Mouse (Mus musculus) forebrain, embryonic 12.5 days (tissue): ENCODE measurements at regions not wholly inside any gene's neighbourhood (a gene's known extent, or its start where the extent isn't known, plus 50 kb on each side); places are given as distances from the start of the nearest gene placed in this dataset.
"Not testable (repeated sequence)": the region's sequence is repeated elsewhere in the genome, so short reads cannot be mapped to it uniquely, and the experiment has no call there.

Experiments used
- ATAC-seq: fragments of 200-750 bp; cut with Nextera tagmentation; 2 replicates; pipeline ENCODE4 v1.8.0; 2017; ENCODE audit warnings: moderate TSS enrichment; ENCODE audit not compliant: low FRiP score
- H3K27ac ChIP-seq: fragments of 300-500 bp; sonication (generic); 2 replicates; pipeline ENCODE4 v1.5.1; 2016; ENCODE audit warnings: mild to moderate bottlenecking
- H3K27me3 ChIP-seq: fragments of 300-500 bp; sonication (generic); 2 replicates; pipeline ENCODE4 v1.6.1; 2016; ENCODE audit warnings: mild to moderate bottlenecking
- H3K36me3 ChIP-seq: fragments of 300-500 bp; sonication (generic); replicated peaks from 2 replicates; pipeline ENCODE4 v1.6.1; 2016; ENCODE audit warnings: mild to moderate bottlenecking
- H3K4me1 ChIP-seq: fragments of 300-500 bp; sonication (generic); 2 replicates; pipeline ENCODE4 v1.6.1; 2016
- H3K4me2 ChIP-seq: fragments of 300-500 bp; sonication (generic); 2 replicates; pipeline ENCODE4 v1.6.1; 2016; ENCODE audit warnings: mild to moderate bottlenecking, moderate library complexity
- H3K4me3 ChIP-seq: fragments of 300-500 bp; sonication (generic); replicated peaks from 2 replicates; pipeline ENCODE4 v1.5.1; 2016; ENCODE audit warnings: mild to moderate bottlenecking
- H3K9ac ChIP-seq: fragments of 300-500 bp; sonication (generic); 2 replicates; pipeline ENCODE4 v1.6.1; 2016; ENCODE audit warnings: mild to moderate bottlenecking
- H3K9me3 ChIP-seq: fragments of 300-500 bp; sonication (generic); 2 replicates; pipeline ENCODE4 v1.6.1; 2016
- WGBS: fragments of 180-500 bp; shearing (Covaris S2); methylation state at CpG from one replicate; pipeline ENCODE4 v1.1.7; 2016; 5-methylcytosine and 5-hydroxymethylcytosine counted together

- Histone ChIP-seq H3K36me3 (no peaks in the 10 kb centered on the region), H3K27me3 (no peaks in the 10 kb centered on the region), H3K4me2 (no peak overlapping the region), H3K27ac (no peak overlapping the region), H3K9ac (no peak overlapping the region), H3K9me3 (no peaks in the 10 kb centered on the region), H3K4me3 (no peak overlapping the region), H3K4me1 (no peaks in the 10 kb centered on the region)
- 81% methylated on average over 1 of the region's 1 CpGs for WGBS
- ATAC-seq: 0 out of 2 replicates have a peak, but pooled peaks have one; percentile 27
These were observed 227.4 kb downstream of the 4931408C20Rik start for GRCm38 (mm10) chr1:26459892-26460291.

DNA sequence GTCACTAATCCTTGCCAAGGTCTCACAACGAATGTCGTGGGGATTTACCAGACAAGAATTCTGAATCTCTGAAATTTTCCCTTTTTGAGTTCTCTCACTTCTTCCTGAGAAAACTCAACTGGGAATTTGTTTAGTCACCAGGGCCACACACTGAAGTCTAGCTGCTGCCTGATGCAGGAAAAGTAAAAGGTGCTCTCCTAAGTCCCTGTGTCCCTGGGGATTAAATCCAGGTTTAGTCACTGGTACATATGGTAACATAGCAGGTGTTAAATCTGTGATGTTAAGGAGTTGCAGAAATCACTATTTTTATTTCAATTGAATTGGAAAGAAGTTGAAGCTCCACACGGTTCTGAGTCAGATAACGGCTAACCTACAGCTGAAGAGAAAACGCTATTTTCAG, 260.9 kb downstream of the 4931408C20Rik start:
- Histone ChIP-seq H3K4me2 (no peak overlapping the region), H3K36me3 (no peaks in the 10 kb centered on the region), H3K4me1 (no peaks in the 10 kb centered on the region), H3K27me3 (no peaks in the 10 kb centered on the region), H3K27ac (no peak overlapping the region), H3K4me3 (no peak overlapping the region), H3K9me3 (no peaks in the 10 kb centered on the region), H3K9ac (no peak overlapping the region)
- WGBS: 87% methylated on average over 5 of the region's 5 CpGs
- no peak for ATAC-seq

GRCm38 (mm10) chr1:26387938-26388897, 299.0 kb downstream of the 4931408C20Rik start:
- no peak overlapping the region for H3K4me3 ChIP-seq
- H3K27me3 ChIP-seq: no peaks in the 10 kb centered on the region
- no peaks in the 10 kb centered on the region for H3K36me3 ChIP-seq
- H3K9ac ChIP-seq: no peak overlapping the region
- WGBS: 8% methylated on average over 11 of the region's 11 CpGs
- no peaks in the 10 kb centered on the region for H3K9me3 ChIP-seq
- no peak overlapping the region for H3K27ac ChIP-seq
- peak overlapping the region; percentile 34 for H3K4me2 ChIP-seq
- ATAC-seq: peak; percentile 81
- peaks cover 8% of the 10 kb centered on the region for H3K4me1 ChIP-seq

DNA sequence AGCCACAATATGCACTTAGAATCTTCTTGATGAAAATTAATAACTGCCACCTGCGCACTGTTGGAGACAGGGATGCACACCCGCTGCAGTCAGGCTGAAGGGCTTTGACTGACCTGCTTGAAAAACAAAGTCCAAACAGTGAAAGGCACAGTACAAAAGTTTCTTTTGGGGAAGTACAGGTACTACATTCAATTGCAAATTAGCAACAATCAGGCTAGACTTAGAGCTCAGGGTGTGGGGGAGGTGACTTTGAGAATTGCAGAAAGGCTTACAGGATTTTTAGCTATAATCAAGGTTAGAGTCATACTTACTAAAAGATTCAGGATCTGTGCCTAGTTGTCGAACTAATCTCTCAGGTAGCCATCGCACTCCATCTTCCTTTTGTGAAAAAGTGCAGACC, 346.7 kb downstream of the 4931408C20Rik start:
- 94% methylated on average over 4 of the region's 4 CpGs for WGBS
- no peak overlapping the region for H3K9ac ChIP-seq
- H3K4me3 ChIP-seq: no peak overlapping the region
- no peaks in the 10 kb centered on the region for H3K36me3 ChIP-seq
- H3K27me3 ChIP-seq: no peaks in the 10 kb centered on the region
- ATAC-seq: no peak
- H3K4me2 ChIP-seq: no peak overlapping the region
- no peak overlapping the region for H3K27ac ChIP-seq
- H3K4me1 ChIP-seq: no peaks in the 10 kb centered on the region
- no peaks in the 10 kb centered on the region for H3K9me3 ChIP-seq

GRCm38 (mm10) chr1:26339876-26340275, 347.4 kb downstream of the 4931408C20Rik start:
- H3K4me2 ChIP-seq, H3K9me3 ChIP-seq, ATAC-seq, H3K4me1 ChIP-seq, H3K27me3 ChIP-seq, H3K36me3 ChIP-seq, H3K9ac ChIP-seq, H3K4me3 ChIP-seq, H3K27ac ChIP-seq: not testable (repeated sequence)
- WGBS: 91% methylated on average over 5 of the region's 5 CpGs

DNA sequence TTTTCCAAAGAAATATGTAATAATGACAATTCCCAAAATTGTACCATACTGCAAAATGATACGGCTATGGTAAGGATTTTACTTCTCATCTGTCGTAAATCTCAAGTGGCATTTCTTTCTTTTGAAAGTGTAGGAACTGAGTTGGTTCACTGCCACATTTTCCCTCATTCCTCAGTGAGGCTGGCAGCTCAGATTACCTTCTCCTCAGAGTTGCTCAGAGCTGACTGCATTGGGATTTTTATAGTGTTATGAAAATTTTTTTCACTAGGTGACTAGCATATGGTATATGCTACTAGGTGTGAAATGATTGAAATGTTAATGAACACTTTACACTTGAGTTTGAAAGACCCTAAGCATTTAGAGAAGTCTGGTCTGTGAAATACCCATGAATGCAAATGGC, 397.7 kb downstream of the 4931408C20Rik start:
- Histone ChIP-seq H3K4me3 (no peak overlapping the region), H3K27ac (no peak overlapping the region), H3K4me1 (no peaks in the 10 kb centered on the region), H3K27me3 (no peaks in the 10 kb centered on the region), H3K36me3 (no peaks in the 10 kb centered on the region), H3K9me3 (no peaks in the 10 kb centered on the region), H3K4me2 (no peak overlapping the region), H3K9ac (no peak overlapping the region)
- ATAC-seq: no peak
- WGBS: 93% methylated on average over 2 of the region's 2 CpGs

DNA sequence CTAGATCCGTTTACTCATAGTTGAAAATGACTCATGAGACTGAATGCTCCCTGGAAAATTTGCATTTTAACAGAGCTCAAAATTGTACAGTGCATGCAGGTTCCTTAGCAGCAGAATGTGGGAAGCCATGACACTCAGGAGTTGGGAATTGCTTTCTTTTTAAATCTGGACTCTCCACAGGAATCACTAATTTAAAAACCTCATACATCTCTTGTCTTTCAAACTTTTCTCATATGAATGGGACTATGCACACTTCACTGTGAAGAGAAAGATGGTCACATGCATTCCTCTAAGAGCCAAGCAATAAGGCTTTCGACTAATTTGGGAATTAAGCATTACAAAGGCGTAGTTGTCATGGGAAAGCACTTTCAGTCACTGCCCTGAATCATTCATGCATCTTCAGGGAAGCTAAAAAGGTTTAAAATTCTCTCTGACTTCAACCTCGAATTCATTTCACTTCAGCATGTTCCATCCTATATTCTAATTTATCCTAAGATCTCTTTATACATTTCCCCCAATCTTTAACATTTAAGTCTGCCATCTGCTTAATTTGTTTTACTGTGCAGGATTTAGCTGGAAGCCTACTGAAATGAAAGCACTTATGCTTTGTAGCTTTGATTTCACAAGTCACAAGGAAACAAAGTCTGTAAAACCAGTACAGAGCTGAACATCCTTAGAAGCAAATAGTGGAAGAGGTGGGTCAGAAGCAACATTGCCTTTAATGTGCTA, 404.2 kb downstream of the 4931408C20Rik start:
- Histone ChIP-seq H3K4me1 (0 out of 2 replicates have a peak, but pooled peaks cover 3% of the 10 kb centered on the region), H3K4me3 (no peak overlapping the region), H3K27ac (no peak overlapping the region), H3K4me2 (no peak overlapping the region), H3K27me3 (no peaks in the 10 kb centered on the region), H3K9ac (no peak overlapping the region), H3K36me3 (no peaks in the 10 kb centered on the region), H3K9me3 (no peaks in the 10 kb centered on the region)
- 33% methylated on average over 4 of the region's 4 CpGs for WGBS
- ATAC-seq: no peak; the same call in 1 of the 2 replicates

- Histone ChIP-seq H3K4me3 (no peak overlapping the region), H3K9me3 (no peaks in the 10 kb centered on the region), H3K9ac (no peak overlapping the region), H3K36me3 (no peaks in the 10 kb centered on the region), H3K27ac (no peak overlapping the region), H3K4me2 (no peak overlapping the region), H3K4me1 (no peaks in the 10 kb centered on the region), H3K27me3 (no peaks in the 10 kb centered on the region)
- no peak for ATAC-seq
These were observed 410.7 kb downstream of the 4931408C20Rik start for GRCm38 (mm10) chr1:26276606-26277005.

DNA sequence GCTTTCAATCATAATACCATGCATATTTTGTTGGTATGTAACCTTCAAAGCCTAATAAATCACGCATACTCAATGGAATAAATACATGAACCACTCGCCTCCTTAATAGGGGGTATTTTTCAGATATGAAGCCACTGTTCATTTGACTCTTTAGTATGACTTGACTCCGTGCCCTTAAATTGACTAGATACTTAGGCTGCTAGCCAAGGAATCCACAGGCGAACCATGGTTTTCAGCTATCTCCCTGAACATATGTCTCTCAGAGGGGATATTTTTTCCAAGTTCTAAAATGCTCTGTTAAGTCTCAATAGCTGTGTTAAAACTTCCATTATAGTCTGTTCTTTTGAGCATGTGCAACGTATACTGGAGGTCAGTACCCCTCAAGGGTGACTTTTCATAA, 413.8 kb upstream of the Adgrb3 start:
- H3K9me3 ChIP-seq: no peaks in the 10 kb centered on the region
- H3K4me2 ChIP-seq: no peak overlapping the region
- no peak for ATAC-seq
- no peak overlapping the region for H3K27ac ChIP-seq
- 84% methylated on average over 5 of the region's 5 CpGs for WGBS
- H3K4me3 ChIP-seq: no peak overlapping the region
- no peaks in the 10 kb centered on the region for H3K36me3 ChIP-seq
- H3K4me1 ChIP-seq: no peaks in the 10 kb centered on the region
- no peaks in the 10 kb centered on the region for H3K27me3 ChIP-seq
- no peak overlapping the region for H3K9ac ChIP-seq

DNA sequence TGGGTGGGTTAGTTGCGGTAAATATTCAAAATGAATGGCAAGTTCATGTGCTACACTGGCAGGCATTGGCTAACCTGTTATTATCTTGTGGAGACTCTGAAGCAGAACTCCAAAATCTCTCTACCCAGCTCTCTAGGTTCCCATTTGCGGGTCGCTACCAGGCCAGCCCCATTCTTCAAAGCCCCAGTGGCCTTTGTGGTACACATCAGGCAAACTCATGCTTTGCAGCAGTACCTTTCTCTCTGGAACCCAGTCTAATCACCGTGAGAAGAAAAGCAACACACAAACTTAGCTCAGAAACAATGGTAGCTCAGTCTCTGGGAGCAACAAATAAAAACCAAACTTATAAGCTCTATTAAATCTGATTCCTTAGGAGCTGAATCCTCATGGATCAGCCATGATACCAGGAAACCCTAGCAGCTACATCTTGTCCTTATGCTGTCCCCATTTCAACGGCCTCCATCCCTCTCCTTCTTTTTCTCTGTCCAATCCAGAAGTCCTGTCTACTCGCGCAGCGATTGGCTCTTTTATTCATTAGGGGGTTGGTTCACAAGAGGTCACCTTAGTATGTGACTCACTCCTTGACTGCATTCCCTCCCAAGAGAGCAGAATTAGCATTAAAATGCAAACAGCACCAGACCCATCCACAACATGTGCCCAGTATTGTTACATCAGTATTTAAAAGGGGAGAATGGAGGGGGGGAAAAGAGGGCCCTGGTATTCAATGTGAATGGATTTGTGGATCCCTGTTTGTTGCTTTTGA, 400.0 kb upstream of the Adgrb3 start:
- Histone ChIP-seq H3K4me3 (no peak overlapping the region), H3K4me2 (no peak overlapping the region), H3K9me3 (no peaks in the 10 kb centered on the region), H3K36me3 (no peaks in the 10 kb centered on the region), H3K27ac (no peak overlapping the region), H3K9ac (no peak overlapping the region), H3K4me1 (peaks cover 5% of the 10 kb centered on the region; the same call in 1 of the 2 replicates), H3K27me3 (no peaks in the 10 kb centered on the region)
- ATAC-seq: peak; percentile 80; the same call in 1 of the 2 replicates
- 43% methylated on average over 8 of the region's 8 CpGs for WGBS

DNA sequence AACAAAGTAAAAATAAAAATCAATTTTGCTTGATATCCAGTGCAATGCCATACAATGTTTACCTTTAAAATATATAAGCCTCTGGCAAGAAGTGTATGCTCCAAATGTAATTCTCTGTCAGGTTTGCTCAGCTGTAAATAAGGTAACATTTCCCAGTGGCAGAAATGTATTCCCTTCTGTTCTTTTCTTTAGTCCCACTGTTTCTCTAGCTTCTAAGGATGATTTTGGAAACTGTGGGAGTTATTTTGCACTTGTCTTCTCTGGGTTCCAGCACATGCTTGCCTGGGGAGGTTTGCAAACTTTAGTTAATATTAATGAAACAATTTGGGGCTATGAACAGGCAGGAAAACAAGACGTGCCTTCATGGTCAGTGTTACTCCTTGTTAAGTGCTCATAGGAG, 374.9 kb upstream of the Adgrb3 start:
- H3K4me3 ChIP-seq: no peak overlapping the region
- H3K9ac ChIP-seq: no peak overlapping the region
- no peaks in the 10 kb centered on the region for H3K36me3 ChIP-seq
- no peak overlapping the region for H3K4me2 ChIP-seq
- no peak overlapping the region for H3K27ac ChIP-seq
- no peak for ATAC-seq
- H3K4me1 ChIP-seq: no peaks in the 10 kb centered on the region
- no peaks in the 10 kb centered on the region for H3K27me3 ChIP-seq
- 71% methylated on average over 1 of the region's 1 CpGs for WGBS
- H3K9me3 ChIP-seq: no peaks in the 10 kb centered on the region
